Mouse (Mus musculus) spleen, postnatal 4 days (tissue): ENCODE data around the gene Angptl8.
A peak's percentile ranks its signal among the peaks of the same experiment; 100 is the strongest.
"Not testable (repeated sequence)": the region's sequence is repeated elsewhere in the genome, so short reads cannot be mapped to it uniquely, and the experiment has no call there.

Experiments
- DNase-seq, 2 experiments: peaks; one replicate each; pipeline ENCODE4 v3.0.0; 2022; ENCODE audit warnings: low spot score in 2 of 2

Gene Angptl8

DNA sequence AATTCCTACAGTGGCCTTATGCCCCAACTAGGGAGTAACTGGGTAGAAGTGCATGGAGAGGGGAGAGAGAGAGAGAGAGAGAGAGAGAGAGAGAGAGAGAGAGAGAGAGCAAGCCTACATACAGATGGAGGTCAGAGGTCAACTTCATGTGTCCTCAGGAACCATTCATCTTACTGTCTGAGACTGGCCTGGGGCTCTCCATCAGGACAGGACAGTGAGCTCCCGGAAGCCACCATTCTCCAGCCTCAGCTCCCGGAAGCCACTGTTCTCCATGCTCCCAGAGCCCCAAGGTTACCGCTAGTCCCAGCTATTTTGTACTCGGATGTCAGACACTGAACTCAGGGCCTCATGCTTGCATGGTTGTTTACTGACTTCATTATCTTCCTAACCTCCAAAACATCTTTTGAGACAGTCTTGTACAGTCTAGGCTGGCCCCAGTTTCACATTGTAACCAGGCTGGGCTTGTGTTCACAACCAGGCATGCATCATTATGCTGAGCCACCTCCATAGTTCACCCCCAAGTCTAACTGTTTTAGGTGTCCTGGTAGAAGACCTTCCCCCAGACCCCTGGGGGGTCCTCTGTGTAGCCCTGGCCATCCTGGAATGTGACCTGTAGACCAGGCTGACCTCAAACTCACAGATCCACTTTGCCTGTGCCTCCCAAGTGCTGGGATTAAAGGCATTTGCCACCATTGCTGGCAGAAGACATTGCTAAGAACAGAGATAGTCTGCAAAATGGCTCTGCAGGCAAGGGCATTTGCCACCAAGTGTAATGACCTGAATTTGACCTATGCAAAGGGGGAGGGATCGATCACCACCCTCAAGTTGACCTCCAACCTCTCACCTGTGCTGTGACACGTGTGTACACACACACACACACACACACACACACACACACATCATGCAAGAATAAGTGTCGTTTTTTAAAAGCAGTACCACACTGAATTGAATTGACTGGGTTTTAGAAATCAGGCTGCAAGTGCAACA, 14.7 kb downstream of the Angptl8 start:
- no peak for DNase-seq

GRCm38 (mm10) chr9:21851084-21851483, 15.8 kb downstream of the Angptl8 start:
- DNase-seq: no peak

- peak; percentile 81 to 89 for DNase-seq
Observed at GRCm38 (mm10) chr9:21852128-21853091, 17.1 kb downstream of the Angptl8 start, which contains the start of gene Dock6. Gene Dock6 (minus strand): TSS chr9:21852635.

- DNase-seq: no peak
Observed at GRCm38 (mm10) chr9:21853961-21854360, 18.7 kb downstream of the Angptl8 start.

GRCm38 (mm10) chr9:21854894-21855293, 19.6 kb downstream of the Angptl8 start:
- no peak for DNase-seq

DNA sequence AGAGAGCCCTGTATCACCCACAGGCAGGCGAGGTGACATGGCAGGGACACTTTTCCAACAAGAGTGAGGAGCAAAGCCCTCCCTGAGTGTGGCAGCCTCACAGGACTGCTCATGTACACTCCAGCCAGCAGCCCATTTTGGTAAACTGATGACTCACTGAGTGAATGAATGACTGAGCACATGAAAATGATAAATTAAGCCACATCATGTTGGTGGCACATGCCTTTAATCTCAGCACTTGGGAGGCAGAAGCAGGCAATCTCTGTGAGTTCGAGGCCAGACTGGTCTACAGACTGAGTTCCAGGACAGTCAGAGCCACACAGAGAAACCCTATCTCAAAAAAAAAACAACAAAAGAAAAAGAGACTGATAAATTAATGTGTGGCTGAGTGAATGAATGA, 22.2 kb downstream of the Angptl8 start:
- no peak for DNase-seq

DNA sequence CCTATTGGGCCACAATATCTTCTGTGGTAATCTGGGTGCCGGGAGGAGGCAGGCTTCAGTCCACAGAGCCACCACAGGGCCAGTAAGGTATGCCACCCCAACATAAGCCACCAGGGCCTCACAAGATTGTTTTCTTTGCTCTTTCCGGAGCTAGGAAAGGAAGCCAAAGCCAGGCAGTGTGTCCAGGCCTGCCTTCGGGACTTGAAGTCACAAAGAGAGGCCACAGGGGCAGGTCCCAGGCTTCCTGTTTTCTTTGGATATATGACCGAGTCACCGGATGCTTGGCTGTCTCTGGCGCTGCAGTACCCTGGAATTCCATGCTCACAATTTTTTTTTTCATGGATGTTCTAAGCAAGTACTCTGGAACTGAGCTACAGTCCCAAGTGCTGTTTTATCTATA, 22.8 kb downstream of the Angptl8 start:
- no peak for DNase-seq

GRCm38 (mm10) chr9:21859606-21860005, 24.3 kb downstream of the Angptl8 start:
- DNase-seq: no peak

DNA sequence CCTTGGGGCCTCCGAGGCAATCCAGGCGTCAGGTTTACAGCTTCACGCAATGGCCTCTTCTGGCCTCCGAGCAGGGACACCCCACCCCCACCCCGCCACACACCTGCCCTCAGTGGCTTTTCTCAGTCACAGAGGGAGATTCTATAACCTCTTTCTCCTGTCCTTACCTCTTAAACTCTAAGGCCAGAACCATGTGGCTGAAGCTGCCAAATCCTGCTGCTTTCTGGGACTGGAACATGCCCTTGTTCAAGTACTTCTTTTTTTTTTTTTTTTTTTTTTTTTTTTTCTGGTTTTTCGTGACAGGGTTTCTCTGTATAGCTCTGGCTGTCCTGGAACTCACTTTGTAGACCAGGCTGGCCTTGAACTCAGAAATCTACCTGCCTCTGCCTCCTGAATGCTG, 25.0 kb downstream of the Angptl8 start:
- DNase-seq: not testable (repeated sequence)

DNA sequence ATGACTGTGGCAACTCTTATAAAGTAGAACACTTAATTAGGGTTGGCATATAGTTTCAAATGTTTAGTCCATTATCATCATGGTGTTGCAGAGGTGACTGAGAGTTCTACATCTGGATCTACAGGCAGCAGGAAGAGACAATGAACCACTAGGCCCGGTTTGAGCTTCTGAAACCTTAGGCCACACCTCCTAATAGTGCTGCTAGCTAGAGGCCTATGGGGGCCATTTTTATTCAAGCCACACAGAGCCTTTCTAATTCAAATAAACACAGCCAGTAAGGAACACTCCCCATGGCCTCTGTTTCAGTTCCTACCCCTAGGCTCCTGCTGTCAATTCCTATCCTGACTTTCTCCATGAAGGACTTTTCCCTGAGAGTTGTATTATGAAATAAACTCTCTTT, 26.9 kb downstream of the Angptl8 start:
- no peak for DNase-seq

DNA sequence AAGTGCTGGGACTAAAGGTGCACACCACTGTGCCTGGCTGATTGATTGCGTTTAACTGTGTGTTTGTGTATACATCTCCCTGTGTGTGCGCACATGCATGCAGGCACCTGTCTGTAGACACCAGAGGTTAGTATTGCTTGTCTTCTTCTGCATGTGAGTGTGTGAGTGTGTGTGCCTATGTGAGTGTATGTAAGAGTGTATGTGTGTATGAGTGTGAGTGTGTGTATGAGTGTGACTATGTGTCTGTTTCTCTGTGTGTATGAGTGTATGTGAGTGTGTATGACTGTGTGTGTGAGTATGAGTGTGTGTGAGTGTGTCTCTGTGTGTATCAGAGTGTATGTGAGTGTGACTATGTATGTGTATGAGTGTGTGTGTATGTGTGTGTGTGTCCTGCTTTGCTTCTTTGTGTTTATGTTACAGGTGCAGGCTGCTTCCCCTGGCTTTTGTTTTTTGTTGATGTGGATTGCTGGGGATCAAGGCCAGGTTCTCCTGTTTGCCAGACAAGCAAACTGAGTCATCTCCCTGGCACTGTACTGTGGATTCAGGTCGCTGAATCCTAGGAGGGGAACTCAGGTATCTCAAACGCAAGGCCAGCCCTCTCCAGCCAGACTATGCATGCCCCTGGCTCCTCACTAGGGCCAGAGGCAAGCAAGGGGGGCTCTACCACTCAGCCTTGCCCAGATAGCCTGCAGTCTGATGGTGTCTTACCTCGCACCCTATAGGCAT, 30.5 kb downstream of the Angptl8 start:
- DNase-seq: no peak

GRCm38 (mm10) chr9:21866641-21867040, 31.3 kb downstream of the Angptl8 start:
- DNase-seq: no peak

DNA sequence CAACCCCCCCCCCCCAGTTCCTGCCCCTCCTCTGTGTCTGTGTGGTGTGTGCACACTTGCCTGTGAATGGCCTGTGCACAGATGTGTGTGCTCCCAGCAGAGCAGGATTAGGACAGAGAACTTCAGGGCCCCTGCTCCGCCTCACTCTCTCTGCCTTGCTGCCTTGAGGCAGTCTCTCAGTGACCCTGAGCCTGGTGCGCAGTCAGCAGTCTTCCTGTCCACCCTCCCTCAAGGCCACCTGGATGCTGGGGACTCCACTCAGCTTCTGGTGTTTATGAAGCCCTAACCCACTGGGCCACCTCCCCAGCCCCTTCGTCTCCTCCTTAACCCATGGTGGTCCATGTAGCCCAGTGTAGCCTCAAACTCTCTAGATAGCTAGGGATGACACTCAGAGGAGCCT, 32.4 kb downstream of the Angptl8 start:
- DNase-seq: no peak

DNA sequence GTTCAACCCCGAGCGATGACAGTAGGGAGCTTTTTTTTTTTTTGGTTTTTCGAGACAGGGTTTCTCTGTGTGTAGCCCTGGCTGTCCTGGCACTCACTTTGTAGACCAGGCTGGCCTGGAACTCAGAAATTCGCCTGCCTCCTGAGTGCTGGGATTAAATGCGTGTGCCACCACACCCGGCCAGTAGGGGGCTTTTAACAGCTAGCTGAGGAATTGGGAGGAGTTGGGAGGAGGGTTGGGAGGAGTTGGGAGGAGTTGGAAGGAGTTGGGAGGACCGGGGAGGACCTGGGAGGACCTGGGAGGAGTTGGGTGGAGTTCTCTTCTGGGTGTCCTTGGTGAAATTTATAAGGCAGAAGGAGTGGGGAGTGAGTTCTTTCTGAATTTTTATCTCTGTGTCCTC, 34.0 kb downstream of the Angptl8 start:
- DNase-seq: peak; percentile 45 to 76

DNA sequence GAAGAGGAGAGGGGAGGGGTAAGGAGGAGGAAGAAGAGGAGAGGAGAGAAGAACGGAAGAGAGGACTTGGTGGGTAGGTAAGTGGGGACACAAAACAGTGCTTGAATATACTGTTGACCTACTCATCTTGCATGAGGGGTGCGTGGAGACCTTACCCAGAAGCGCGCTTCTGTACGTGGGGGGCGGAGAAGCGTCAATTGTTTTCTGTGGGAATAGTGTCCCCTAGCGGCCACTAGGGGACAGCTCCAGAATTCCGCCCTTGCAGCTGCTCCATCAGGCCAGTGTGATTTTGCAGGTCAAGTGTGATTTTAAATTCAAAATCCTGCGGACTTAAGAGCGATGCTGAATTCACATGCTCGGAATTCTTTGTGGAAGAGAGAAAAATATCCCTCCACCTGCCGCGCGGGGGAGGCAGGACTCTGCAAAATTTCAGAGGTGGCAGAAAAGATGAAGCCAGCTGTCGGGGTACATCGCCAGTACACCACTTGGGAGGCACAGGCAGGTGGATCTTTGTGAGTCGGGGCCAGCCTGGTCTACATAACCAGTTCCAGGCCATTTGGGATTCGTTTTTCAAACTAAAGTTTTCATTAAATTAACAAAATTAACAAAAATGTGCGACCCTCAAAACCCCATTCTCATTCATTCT, 35.7 kb downstream of the Angptl8 start:
- DNase-seq: peak; percentile 28 to 72

DNA sequence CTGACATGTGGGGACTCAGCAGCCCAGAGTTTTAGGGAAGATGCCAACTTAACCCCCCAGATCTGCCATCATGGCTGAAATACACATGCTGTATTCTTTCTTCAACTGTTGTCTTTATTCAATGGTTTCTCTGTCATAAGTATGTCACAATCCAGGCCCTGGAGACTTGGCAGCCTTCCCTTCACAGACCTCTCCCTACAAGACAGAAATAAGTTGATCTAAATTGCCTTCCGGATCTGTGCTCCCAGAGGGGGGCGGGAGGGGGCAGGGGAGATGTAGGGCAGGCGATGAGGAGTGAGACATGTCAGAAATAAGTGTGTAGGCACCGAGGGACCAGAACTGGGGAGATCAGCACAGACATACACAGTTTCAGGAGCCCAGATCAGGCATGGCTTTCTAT, 36.9 kb downstream of the Angptl8 start:
- no peak for DNase-seq

- no peak for DNase-seq
Observed at GRCm38 (mm10) chr9:21876601-21877000, 41.3 kb downstream of the Angptl8 start.
